Mouse (Mus musculus): Measurements from ENCODE around the gene Prpf4.

Prpf4 gene

DNA sequence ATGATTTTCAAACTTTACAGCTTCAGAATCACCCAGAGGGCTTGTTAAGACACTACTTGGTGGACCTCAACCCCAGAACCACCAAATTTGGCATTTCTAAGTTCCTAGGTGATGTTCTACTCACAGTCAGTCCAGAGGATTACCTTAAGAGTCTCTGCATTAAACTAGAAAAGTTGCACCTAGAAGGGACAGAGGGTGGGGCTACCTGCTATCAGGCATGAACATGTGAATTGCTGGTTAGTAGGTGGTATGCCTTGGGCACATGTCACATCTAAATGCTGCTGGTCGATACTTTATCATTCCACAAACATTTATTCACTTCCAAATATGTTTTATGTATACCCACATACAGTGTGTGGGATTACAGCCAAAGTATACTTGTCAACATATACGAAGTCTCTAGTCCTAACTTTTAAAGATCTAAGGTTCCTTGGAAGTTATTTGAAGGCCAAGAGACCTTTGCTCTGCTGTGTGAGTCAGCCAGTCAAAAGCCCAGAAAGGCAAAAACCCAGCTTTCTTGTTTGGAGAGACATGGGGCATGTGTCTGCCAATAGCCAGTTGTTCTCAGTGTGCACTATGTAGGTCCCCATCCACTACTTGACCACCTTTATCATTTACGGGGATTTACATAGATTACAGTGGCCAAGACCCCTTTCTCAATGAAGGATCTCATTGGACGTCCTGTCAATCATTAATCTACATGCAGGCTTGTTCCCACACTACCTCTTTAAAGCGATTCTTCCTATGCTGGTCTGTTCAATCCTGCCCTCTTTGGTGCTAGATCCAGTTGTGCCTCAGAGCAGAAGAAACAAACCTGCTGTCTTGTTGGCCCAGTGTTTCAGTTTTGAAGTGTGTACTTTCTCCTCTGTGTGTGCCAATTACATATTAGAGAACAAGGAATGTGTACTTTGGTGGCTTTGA lies 18.7 kb upstream of the Prpf4 start:
- no peak for DNase-seq (ENCODE audit: low read depth)

DNA sequence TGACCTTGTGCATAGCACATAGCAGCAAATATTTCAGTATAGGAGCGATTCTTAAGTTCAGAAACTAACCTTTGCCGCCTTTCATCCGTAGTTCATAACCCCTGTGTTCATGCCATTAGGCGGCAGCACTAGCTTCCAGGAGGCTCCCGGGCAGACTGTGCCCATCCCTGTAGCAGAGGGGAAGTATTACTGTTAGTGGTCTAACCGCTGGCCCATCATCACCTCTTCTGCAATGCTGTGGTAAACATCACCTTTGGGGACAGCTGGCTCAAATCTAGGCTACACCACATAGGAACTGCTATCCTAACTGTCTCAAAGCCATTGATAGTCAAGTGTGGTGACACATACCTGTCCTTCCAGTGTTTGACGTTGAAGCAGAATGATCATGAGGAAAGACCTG lies 16.7 kb upstream of the Prpf4 start:
- peak; percentile 26 for DNase-seq (ENCODE audit: low read depth)

DNA sequence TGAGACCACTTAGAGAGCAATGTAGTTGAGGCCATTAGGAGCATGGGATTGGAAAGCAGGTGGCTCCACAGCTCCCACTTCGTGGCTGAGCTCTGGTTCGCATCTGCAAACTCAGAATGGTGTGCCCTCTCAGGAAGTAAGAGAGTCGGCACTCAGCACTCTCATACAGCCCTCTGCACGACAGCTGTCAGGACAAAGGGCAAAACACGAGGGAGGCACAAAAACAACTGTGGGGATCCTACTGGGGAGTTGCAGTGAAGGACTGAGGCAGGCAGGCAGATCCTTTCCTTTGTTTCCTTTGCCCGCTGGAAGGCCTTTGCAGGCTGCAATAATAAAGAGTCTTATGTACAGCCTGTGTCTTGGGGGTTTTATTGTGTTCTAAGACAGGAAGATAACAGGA lies 15.1 kb upstream of the Prpf4 start:
- no peak for DNase-seq (ENCODE audit: low read depth)

DNA sequence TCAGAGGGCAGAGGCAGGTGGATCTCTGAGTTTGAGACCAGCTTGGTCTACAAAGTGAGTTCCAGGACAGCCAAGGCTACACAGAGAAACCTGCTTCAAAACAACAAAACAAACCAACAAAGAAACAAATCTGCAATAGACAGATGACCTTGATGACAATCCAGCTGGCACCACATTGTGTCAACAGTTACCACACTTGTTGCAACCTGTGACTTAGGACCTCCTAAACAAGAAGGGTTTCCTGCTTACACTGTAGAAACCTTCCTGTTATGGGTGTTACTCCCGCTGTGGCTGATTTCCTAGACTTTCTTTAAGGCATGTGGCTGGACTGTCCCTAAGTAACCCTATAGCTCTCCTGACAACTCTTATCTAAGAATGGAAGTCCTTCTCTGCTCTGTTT lies 12.8 kb upstream of the Prpf4 start:
- peak; percentile 60 for DNase-seq (ENCODE audit: low read depth)

DNA sequence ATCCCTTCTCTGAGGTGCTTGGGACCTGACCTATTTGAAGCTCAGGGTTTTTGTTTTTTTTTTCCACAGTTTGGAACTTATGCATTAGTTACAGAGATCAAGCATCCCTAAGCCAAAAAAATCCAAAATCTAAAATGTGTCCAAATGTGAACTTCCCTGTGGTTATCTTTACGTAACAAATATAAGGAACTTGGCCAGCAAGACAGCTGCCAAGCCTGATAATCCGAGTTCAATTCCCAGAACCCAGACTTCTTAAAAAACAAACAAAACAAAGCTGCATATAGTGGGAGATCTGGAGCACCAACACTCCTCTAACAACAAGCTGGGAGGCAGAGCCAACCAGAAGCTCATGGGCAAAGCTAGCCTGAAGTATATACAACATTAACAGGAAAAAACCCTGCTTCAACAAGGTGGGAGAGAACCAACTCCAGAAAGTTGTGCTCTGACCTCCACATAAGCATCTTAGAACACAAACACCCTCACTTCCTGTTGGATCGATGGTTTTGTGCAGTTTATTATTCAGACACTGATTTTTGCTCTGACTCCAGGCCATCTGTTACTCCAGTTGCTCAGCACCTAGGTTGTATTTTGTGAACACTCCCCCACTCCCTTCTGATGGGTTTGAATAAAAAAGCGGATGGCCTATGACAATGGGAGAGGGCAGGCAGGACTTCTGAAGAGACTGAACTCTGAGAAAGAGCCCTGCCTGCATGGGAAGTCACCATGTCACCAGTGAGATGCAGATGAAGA lies 10.8 kb upstream of the Prpf4 start:
- no peak for DNase-seq (ENCODE audit: low read depth)

DNA sequence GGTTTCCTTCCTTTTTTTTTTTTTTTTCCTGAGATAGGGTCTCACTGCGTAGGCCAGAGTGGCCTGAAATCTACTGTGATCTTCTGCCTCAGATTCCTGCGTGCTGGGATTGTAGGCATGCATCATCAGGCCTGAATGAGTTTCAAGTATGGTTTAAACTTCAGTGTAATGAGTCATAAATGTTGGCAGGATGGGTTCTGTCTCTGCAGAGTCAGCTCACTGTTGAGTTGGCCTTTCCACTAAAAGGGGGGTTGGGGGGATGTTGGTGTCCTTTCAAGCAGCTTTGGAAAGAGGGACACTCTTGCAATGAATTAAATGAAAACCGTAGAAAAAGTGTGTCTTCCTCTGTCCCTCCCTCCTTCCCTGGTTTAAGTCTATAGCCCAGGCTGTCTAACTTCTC lies 9.6 kb upstream of the Prpf4 start:
- peak; percentile 24 for DNase-seq (ENCODE audit: low read depth)

DNA sequence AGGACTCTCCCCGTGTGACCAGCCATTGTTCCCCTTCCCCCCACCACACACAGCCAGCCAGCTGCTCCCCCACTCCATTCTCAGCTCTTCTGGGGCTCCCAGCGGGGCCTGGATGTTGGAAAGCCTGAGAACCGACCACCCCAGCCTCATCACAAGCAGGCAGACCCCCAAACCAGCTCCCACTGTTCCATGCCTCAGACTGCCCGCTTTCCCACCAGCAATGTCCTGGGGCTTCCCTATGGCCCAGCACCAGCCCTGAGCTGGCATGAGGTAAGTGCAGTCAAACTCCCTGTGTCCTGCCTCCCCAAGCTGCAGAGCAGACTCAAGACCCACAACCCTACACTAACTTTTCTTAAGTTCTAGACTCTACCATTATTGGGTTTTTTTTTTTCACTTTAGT lies 2.5 kb upstream of the Prpf4 start:
- no peak for DNase-seq (ENCODE audit: low read depth)

DNA sequence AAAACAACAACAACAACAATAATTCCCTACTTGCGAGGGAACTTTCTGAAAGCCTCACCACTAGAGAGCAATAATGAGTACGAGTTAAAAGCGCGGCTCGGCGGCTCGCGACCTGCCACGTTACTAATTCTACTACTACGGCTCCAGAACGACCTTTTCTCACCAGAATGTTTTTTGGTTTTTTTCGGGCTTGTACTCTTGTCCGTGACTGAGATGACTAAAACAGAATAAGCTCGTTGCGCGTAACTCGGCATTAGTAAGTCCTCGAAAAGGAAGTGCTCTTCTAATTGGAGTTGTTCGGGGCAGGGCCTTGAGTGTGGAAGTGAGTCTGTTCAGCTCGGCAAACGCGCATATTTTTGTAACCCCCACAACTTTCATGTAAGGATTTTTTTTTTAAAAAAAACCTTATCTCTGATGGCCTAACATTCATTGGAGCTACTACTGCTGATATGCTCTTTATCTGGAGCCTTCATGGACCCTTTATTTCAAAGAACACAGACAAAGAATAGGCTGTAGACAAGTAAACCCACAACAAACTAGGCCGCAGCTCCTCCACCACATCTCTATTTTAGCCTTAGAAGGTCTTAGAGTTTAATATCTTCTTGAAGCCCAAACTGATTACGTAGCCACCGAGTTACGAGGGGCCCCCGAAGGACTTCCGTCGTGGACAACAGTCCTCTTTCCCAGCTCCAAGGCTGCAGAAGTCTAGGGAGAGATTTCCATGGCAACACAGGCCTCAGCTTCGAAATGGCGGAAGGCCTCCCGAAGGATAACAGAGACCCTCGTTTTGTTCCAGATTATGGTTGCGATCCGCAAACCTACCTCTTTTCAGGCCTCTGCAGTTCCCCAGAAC lies 641 bp upstream of the Prpf4 start:
- peak; percentile 78 for DNase-seq (ENCODE audit: low read depth)

DNA sequence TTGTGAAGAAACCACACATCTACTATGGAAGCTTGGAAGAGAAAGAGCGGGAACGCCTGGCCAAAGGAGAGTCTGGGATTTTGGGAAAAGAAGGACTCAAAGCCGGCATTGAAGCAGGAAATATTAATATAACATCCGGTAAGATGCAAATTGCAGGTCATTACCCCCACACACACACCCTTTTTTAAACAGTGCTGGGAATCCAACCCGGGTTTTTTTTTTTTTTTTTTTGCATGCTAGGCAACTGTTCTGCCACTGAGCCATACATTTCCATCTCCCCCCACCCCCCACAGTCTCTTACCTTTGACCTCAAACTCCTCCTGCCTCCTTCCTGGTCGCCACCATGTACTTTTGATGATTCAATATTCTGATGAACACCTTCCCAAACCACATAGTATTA lies 1.0 kb downstream of the Prpf4 start:
- DNase-seq (ENCODE audit: low read depth) = peak; percentile 23

DNA sequence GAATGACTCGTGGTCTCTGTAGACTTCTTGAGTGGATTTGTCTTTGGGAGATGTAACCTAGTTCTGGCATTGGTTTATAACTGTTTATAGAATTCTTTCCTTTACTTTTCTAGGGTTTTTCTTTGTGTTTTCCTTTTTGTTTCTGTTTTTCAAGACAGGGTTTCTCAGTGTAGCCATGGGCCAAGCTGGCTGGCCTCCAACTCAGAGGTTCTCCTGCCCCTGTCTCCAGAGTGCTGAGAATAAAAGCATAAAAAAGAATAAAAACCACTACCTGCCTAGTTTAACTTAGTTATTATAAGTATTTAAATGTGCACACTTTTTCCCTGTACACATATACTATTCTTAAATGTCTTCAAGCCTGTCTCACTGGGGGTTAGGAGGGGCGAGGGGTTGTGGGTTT lies 1.7 kb downstream of the Prpf4 start:
- DNase-seq (ENCODE audit: low read depth) = no peak

DNA sequence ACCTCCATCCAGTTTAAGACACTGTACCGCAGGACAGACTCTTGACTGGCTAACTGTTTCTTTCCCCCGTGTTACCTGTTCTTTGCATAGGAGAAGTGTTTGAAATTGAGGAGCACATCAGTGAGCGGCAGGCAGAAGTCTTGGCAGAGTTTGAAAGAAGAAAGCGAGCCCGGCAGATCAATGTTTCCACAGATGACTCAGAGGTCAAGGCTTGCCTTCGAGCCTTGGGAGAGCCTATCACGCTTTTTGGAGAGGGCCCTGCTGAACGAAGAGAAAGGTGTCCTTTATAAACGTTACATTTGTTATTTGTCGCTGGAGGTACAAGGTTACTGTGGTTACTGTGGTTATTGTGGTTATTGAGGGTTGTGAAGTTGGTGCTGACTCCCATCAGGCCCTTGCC lies 3.0 kb downstream of the Prpf4 start:
- DNase-seq (ENCODE audit: low read depth) = peak; percentile 25

DNA sequence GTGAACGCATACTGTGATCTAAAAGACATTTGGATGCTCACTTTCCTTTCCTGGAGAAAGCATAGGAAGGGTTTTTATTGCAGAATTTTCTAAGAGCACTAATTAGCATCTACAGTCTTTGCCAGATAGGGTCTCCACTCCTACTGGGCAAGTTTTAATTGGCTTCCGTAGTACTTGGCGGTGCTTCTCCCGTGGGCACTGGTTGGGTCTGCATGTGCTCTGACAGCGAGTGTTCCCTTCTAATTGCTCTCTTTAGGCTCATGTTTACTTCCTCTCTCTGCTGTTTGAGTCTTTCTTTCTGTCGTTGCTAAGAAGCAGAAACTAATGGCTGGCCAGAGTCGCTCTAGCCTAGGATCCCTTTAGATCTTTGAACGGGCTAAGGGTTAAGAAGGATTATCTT lies 9.9 kb downstream of the Prpf4 start:
- DNase-seq (ENCODE audit: low read depth) = no peak

DNA sequence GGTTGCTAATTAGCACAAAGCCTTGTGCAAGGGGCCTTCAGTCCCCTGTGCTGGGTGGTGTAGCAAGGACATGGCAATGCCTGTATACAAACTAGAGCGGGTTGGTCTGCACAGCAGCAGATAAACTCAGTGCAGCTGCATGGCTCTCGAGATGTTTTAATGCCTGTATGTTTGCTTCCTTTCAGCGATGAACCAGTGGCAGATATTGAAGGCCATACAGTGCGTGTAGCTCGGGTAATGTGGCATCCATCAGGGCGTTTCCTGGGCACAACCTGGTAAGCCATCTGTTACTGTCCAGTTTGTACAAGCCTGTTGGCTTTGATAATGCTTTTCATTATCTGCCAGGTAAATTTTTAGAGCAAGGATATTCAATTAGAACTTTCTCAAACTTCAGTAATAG lies 10.5 kb downstream of the Prpf4 start:
- no peak for DNase-seq (ENCODE audit: low read depth)

DNA sequence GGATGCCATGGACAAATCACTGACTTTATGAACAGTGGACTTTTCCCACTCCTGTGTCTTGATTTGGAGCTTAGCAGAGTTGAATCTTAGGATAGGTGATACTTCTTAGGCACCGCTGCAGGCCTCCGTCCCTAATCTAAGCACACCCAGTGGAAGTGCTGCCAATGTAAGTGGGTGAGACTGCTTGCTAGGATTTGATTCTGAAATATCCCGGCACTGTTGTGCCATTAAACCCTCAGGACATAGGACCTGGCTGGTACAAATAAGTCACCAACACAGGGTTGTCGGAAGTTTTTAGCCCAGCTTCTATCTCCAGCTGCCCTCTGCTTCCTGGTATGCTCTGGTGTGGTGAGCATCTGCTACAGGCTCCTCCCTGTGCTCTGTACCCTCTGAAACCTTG lies 17.3 kb downstream of the Prpf4 start:
- no peak for DNase-seq (ENCODE audit: low read depth)

DNA sequence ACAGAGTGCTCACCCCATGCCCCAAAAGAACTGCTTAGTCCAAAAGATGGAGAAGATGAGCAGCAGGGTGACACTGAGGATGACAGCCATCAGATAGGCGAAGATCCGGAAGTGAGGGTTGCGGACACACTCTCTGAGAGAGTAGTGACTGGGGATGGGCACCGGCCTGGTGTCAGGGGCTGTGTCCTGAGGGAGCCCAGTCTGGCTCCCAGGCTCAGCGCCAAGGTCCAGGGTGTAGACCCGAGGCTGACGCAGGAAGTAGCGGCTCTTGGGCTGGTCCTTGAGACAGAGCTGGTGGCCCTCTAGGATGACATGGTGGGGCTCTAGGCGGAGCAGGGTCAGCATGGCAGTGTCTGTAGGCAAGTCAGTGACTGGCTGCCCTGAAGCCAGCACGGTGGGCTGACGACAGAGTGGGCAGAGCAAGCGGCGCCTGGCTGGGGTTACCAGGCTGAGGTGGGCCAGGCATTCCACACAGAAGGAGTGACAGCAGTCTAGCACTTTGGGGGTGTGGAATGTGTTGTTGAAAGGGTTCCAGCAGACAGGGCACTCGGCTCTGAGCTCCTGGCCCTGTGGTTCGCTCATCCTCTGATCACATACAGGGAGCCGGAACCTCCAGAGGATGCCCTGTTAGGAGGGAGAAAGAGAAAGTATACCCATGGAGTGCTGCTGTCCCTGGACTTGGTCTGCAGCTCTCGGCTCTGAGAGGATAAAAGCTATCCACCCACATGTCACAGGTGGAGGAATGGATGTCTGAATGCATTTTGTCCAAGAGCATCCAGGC lies 19.6 kb downstream of the Prpf4 start:
- DNase-seq (ENCODE audit: low read depth) = no peak

DNA sequence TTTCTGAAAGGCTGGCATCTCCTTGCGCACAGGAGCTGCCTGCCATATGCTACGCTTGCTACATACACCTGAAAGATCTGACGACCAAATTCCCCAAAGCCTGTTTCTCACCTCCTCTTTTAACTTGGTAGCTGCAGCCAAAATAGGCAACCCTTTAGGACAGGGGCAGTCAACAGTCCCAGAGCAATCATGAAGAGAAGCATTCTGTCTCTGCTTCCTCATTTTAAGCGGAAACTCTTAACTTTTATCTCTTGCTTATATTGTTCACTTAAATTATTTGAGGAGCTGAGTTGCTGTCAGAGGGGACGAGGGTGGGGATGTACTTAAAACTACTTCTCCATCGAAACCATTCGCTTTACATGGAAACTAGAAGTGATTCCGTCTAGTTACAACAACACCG lies 21.0 kb downstream of the Prpf4 start:
- DNase-seq (ENCODE audit: low read depth) = no peak

DNA sequence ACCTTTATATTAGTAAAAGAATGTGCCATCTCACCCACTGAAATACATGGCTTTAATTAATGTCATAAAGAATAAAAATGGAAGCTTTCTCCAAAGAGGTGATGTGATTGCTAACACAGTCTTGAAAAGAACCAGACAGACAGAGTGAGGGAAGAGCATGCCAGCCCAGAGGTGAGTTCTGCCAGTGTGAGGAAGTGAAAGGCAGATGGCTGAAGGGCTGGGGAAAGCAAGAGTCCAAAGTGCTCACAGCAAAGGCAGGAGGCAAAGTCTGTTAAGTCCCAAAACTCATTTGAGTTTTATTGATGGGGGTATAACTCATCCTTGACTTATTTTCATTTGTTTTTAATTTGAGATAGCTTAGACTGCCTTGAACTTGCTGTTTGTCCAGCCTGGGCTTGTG lies 22.1 kb downstream of the Prpf4 start:
- no peak for DNase-seq (ENCODE audit: low read depth)

DNA sequence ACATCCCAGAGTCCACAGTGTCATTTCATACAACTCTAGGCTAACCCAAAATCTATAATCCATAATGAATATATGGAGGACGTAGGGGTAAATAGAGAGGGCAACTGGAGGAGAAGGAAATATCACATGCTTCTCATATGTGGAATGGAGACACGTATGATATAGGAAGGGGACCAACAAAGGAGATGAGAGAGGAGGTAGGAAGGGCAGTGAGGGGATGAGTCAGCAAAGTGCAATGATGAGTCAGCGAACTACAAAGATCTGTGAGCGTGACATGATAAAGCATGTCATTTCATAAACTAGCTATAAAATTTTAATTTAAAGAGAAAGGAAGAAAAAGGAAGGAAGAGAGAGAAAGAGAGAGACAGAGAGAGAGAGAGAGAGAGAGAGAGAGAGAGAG lies 22.9 kb downstream of the Prpf4 start:
- peak; percentile 58 for DNase-seq (ENCODE audit: low read depth)

DNA sequence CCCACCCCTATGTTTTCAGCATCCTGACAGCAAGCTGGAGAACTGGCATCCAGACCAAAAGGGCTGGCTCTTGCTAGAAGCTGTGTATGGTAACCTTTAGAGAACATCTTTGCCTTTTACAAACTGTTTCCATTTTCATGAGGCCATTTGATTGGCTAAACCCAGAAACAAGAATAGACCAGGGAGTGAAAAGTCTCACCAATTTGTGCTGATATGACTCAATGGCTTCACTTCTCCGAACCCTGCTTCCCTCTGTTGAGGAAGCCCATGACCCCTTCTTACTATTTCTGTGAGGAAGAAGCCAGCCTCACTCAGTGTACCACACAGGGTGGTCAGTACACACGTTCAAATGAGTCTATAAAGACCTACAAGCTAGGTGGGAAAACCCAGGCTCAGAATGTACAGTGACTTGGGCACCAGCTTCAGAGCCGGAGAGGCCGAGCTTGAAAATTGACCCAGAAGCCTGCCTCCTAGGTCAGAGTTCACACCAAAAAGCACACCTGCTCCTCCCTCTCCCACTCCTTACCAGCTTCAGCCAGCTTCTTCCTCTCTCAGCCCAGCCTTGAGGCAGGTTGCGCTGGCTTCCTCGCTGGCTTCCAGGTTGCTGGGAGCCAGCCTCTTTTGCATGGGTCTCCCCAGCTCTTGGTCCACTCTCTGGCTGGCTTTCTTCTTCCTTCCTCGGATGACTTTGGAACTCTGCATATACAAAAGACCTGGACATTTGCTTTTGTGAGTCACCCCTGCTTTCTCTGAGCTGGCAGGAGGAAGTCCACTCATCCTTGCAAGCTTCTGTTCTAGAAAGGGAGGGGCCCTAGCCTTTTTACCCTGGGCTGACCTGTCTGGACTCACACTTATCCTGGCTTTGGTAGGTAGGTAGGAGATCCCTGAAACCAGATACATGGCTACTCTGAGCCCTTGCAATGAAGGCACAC lies 25.6 kb downstream of the Prpf4 start:
- DNase-seq (ENCODE audit: low read depth) = peak; percentile 77

DNA sequence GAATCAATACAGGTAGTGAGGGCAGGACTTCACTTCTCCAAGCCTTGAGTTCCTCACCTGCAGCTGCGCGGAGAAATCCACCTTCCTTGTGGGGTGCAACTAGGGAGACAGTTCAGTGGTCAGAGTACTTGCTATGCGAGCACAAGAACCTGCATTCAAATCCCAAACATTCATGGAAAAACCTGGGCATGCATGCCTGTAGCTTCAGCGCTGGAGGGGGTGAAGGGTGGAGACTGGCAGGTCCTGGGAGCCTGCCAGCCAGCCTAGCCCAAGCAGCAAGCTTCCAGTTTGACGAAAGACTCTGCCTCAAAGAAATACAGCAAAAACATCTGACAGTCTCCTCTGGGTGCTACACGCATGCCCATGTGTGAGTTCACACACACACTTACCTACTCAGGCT lies 26.5 kb downstream of the Prpf4 start, which contains the start of gene Rnf183:
Rnf183 (minus strand) TSS at position 172 of the 400 bp plus-strand sequence.
- no peak for DNase-seq (ENCODE audit: low read depth)
